Mouse (Mus musculus): ENCODE data around the gene Cfap52. TPM values are rescaled to one million over a fixed set of nuclear protein-coding genes. Genes with fewer than 3 reads are reported as not detected.

Cfap52 gene
- 1.9 and 4.8 TPM in 2 replicates for polyA plus RNA-seq (2012; rRNA removed)

DNA sequence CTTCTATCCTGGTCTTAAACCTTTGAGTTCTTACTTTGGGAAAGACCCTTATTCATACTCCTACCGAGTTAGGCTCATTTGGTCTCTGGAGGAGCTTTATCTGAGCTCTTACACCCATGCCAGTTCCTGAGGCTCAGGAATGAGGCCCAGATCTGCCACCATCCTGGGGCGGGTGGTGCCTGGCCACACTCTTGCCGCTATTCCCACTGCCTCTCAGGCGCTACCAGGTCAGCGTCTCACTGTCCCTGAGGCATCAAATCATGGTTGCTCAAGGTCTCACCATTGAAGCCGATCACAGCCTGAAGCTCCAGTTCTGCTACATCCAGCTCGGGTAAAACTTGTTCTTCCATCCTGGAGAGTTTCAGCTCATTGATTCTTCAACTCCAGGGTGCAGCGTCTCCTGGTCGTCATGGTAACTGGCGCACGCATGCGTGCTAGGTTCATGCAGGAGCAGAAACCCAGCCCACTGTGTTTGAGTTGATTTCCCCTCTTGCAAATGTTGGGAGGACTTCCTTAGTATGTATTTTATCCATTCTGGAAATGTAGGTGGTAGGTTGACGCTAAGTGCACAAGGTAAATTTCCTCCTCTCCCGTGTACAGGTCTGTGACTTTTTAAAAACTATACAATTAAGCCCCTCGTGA, at the start of gene Cfap52:
Cfap52 (minus strand) TSS at position 410 of the 642 bp plus-strand sequence.
- H3K27ac ChIP-seq (ENCODE audit: insufficient read depth, low read depth, low read length), result peak within 1 kb of the TSS; percentile 39
- WGBS, result 6% methylated on average over 15 of the region's 15 CpGs
- TF ChIP-seq CTCF (conservative IDR thresholded peaks at IDR 0.05; ENCODE audit: insufficient read depth, insufficient read length, low read depth, low read length) (no peak), POLR2A (IDR thresholded peaks at IDR 0.05; ENCODE audit: low read depth, low read length) (no peak)
- H3K36me3 ChIP-seq (ENCODE audit: control insufficient read depth, insufficient read depth, low read length), result no peaks in the 10 kb centered on the region
- peak within 1 kb of the TSS; percentile 100 for H3K4me3 ChIP-seq (ENCODE audit: insufficient read depth, low read depth, low read length)
- H3K4me1 ChIP-seq (ENCODE audit: control insufficient read depth, insufficient read depth, low read length), result peaks cover 3% of the 10 kb centered on the region; the same call in 1 of the 2 replicates
- H3K27me3 ChIP-seq (replicated peaks; ENCODE audit: control insufficient read depth, insufficient read depth, low read length), result no peaks in the 10 kb centered on the region
- DNase-seq, result peak; percentile 94

- no peaks in the 10 kb centered on the region for H3K27me3 ChIP-seq (replicated peaks; ENCODE audit: control insufficient read depth, insufficient read depth, low read length)
- H3K27ac ChIP-seq (ENCODE audit: insufficient read depth, low read depth, low read length), result no peak overlapping the region
- H3K36me3 ChIP-seq (ENCODE audit: control insufficient read depth, insufficient read depth, low read length), result no peaks in the 10 kb centered on the region
- DNase-seq, result no peak
- H3K4me1 ChIP-seq (ENCODE audit: control insufficient read depth, insufficient read depth, low read length), result no peaks in the 10 kb centered on the region
- TF ChIP-seq CTCF (conservative IDR thresholded peaks at IDR 0.05; ENCODE audit: insufficient read depth, insufficient read length, low read depth, low read length) (no peak), POLR2A (IDR thresholded peaks at IDR 0.05; ENCODE audit: low read depth, low read length) (no peak)
- H3K4me3 ChIP-seq (ENCODE audit: insufficient read depth, low read depth, low read length), result no peak overlapping the region
- WGBS, result 84% methylated on average over 7 of the region's 7 CpGs
These were observed 46.8 kb upstream of the Cfap52 start for GRCm38 (mm10) chr11:68012207-68012606.

DNA sequence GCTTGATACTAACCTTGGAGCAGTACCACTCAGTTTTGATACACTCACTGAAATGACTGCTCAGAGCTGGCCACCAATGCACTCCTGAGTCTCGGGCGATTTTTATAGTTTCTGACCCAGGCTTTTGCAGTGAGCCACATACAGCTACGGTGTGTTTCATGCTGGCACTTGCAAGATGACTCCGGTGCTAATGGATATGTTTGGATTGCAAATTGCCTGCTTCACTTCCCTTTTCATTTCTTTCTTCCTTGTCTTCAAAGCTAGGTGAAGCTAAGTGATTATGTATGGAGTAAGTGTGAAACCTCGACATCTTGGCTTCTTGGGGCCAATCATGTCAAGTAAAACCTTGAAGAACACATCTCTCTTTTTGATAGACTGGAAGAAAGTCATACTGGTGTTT, 43.9 kb upstream of the Cfap52 start:
- Histone ChIP-seq H3K4me1 (ENCODE audit: control insufficient read depth, insufficient read depth, low read length) (no peaks in the 10 kb centered on the region), H3K36me3 (ENCODE audit: control insufficient read depth, insufficient read depth, low read length) (no peaks in the 10 kb centered on the region), H3K4me3 (ENCODE audit: insufficient read depth, low read depth, low read length) (no peak overlapping the region), H3K27me3 (replicated peaks; ENCODE audit: control insufficient read depth, insufficient read depth, low read length) (no peaks in the 10 kb centered on the region), H3K27ac (ENCODE audit: insufficient read depth, low read depth, low read length) (no peak overlapping the region)
- TF ChIP-seq CTCF (conservative IDR thresholded peaks at IDR 0.05; ENCODE audit: insufficient read depth, insufficient read length, low read depth, low read length) (no peak), POLR2A (IDR thresholded peaks at IDR 0.05; ENCODE audit: low read depth, low read length) (no peak)
- WGBS, result 85% methylated on average over 5 of the region's 5 CpGs
- DNase-seq, result no peak

DNA sequence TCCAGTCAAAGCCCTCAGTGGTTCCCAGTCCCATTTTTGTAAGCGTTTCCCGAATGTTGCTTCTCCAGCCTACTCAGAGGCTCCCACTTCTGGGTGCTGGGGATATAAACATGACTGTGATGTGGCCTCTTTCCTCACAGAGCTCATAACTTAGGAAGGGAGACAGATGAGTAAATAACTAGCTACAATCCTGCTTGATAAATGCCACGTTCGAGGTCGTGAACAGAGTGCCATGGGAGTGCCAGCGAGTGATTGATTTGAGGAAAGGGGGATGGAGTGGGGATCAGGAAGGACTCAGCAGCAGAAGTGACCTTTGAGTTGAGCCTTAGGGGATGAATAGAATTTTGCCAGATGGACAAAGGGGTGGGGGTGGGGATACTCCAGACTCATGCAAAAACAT, 42.2 kb upstream of the Cfap52 start:
- WGBS, result 61% methylated on average over 6 of the region's 6 CpGs
- DNase-seq, result no peak
- TF ChIP-seq CTCF (conservative IDR thresholded peaks at IDR 0.05; ENCODE audit: insufficient read depth, insufficient read length, low read depth, low read length), result no peak
- TF ChIP-seq POLR2A (IDR thresholded peaks at IDR 0.05; ENCODE audit: low read depth, low read length), result no peak
- H3K4me3 ChIP-seq (ENCODE audit: insufficient read depth, low read depth, low read length), result no peak overlapping the region
- H3K36me3 ChIP-seq (ENCODE audit: control insufficient read depth, insufficient read depth, low read length), result no peaks in the 10 kb centered on the region
- H3K27ac ChIP-seq (ENCODE audit: insufficient read depth, low read depth, low read length), result no peak overlapping the region
- H3K4me1 ChIP-seq (ENCODE audit: control insufficient read depth, insufficient read depth, low read length), result no peaks in the 10 kb centered on the region
- no peaks in the 10 kb centered on the region for H3K27me3 ChIP-seq (replicated peaks; ENCODE audit: control insufficient read depth, insufficient read depth, low read length)

DNA sequence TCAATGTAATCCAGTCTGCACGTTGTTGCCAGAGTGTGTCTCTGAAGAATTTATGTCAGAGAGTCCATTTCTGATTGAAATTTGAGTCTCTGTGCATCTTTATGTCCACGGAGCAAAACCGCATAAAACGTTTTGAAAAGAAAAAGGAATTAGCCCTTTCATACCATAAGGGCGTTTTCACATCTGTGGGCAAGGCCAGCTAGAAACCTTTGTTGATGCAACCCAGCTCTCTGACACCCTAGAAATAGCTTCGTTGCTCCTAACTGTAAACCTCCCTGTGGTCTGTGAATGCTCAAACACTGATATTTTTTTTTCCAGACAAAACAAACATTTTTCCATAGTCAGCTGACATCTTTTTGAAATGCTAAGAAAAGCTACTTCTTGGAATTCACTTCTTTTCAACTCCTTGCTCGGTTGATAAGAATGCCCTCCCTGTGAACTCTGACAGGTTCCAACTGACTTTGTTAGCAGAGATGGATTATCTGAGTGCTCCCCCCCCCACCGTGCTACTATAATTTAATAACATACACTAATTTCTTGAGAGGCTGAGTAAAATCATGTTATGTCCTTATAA, 40.9 kb upstream of the Cfap52 start:
- no peaks in the 10 kb centered on the region for H3K4me1 ChIP-seq (ENCODE audit: control insufficient read depth, insufficient read depth, low read length)
- 42% methylated on average over 8 of the region's 8 CpGs for WGBS
- no peaks in the 10 kb centered on the region for H3K36me3 ChIP-seq (ENCODE audit: control insufficient read depth, insufficient read depth, low read length)
- TF ChIP-seq POLR2A (IDR thresholded peaks at IDR 0.05; ENCODE audit: low read depth, low read length), result no peak
- TF ChIP-seq CTCF (conservative IDR thresholded peaks at IDR 0.05; ENCODE audit: insufficient read depth, insufficient read length, low read depth, low read length), result no peak
- no peak overlapping the region for H3K4me3 ChIP-seq (ENCODE audit: insufficient read depth, low read depth, low read length)
- no peak overlapping the region for H3K27ac ChIP-seq (ENCODE audit: insufficient read depth, low read depth, low read length)
- DNase-seq, result no peak
- H3K27me3 ChIP-seq (replicated peaks; ENCODE audit: control insufficient read depth, insufficient read depth, low read length), result no peaks in the 10 kb centered on the region

DNA sequence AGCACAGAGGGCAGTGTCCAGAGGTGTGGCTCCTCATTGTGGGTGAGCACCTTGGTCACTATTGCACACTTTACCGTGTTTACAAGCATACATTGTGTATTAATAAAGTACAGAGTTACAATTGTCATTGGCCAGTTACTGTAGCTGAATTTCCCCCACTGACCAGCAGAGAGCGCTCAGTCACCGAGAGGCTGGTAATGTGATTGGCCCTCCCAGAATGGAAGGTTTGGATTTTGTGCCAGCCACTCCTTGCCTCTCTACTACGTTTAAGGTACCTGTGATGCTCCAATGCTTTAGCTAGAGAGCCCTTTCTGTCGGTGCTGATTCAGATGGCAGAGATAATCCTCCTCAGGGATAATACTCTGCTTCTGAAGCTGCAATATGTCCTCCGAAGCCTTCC, 38.7 kb upstream of the Cfap52 start:
- no peaks in the 10 kb centered on the region for H3K36me3 ChIP-seq (ENCODE audit: control insufficient read depth, insufficient read depth, low read length)
- 19% methylated on average over 6 of the region's 6 CpGs for WGBS
- H3K27ac ChIP-seq (ENCODE audit: insufficient read depth, low read depth, low read length), result no peak overlapping the region
- no peaks in the 10 kb centered on the region for H3K4me1 ChIP-seq (ENCODE audit: control insufficient read depth, insufficient read depth, low read length)
- H3K27me3 ChIP-seq (replicated peaks; ENCODE audit: control insufficient read depth, insufficient read depth, low read length), result no peaks in the 10 kb centered on the region
- peak; percentile 62 for DNase-seq
- no peak overlapping the region for H3K4me3 ChIP-seq (ENCODE audit: insufficient read depth, low read depth, low read length)
- TF ChIP-seq CTCF (conservative IDR thresholded peaks at IDR 0.05; ENCODE audit: insufficient read depth, insufficient read length, low read depth, low read length) (peak; percentile 91), POLR2A (IDR thresholded peaks at IDR 0.05; ENCODE audit: low read depth, low read length) (no peak)

GRCm38 (mm10) chr11:67999629-68000028, 34.2 kb upstream of the Cfap52 start:
- no peak overlapping the region for H3K4me3 ChIP-seq (ENCODE audit: insufficient read depth, low read depth, low read length)
- WGBS, result 68% methylated on average over 5 of the region's 5 CpGs
- H3K36me3 ChIP-seq (ENCODE audit: control insufficient read depth, insufficient read depth, low read length), result no peaks in the 10 kb centered on the region
- no peak overlapping the region for H3K27ac ChIP-seq (ENCODE audit: insufficient read depth, low read depth, low read length)
- no peaks in the 10 kb centered on the region for H3K4me1 ChIP-seq (ENCODE audit: control insufficient read depth, insufficient read depth, low read length)
- H3K27me3 ChIP-seq (replicated peaks; ENCODE audit: control insufficient read depth, insufficient read depth, low read length), result no peaks in the 10 kb centered on the region
- no peak for DNase-seq
- no peak for TF ChIP-seq CTCF (conservative IDR thresholded peaks at IDR 0.05; ENCODE audit: insufficient read depth, insufficient read length, low read depth, low read length)
- no peak for TF ChIP-seq POLR2A (IDR thresholded peaks at IDR 0.05; ENCODE audit: low read depth, low read length)
